Mouse (Mus musculus) embryonic fibroblast, embryonic 13.5 days (primary cell): Measurements from ENCODE around the gene Hsd17b12.

ENCODE experiments used
- CTCF ChIP-seq: IDR thresholded peaks from 2 replicates; pipeline ENCODE4 v1.5.1; 2011; ENCODE audit warnings: mild to moderate bottlenecking, control low read depth, low read length, moderate library complexity, borderline replicate concordance; ENCODE audit not compliant: insufficient read depth
- POLR2A ChIP-seq: IDR thresholded peaks from 2 replicates; pipeline ENCODE4 v1.6.1; 2011; ENCODE audit warnings: low read depth, mild to moderate bottlenecking, control low read depth, low read length, moderate library complexity

DNA sequence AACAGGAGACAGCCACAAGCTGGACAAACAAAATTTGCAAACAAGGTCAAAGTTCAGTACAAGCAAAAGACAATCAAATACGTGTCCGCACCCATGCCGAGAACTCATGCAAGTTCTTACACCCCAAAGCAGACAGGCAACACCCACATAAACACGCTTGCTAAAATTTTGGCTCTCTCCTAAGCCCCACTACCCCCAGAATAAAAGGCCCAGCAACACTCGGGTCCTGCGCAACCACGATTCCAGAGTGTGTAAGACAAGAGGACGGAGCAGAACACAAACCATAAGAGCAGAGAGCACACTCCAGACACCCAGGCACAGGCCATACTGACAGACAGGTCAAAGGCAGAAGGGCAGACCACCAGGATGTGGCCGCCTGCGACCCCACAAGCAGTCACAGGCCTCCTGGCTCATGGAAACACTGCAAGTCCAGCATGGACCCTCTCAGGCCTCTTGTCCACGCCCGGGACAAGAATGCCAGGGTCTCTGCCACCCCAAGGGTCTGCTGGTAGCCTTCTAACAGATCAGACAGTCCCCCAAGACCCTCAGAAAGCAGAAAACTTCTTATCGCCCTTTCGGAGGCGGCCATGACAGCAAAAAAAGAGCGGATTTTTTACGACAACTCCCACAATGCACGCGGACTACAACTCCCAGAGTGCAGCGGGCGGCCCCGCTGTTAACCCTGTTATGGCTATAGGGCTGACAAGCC is 20.7 kb upstream of the Hsd17b12 start:
- TF ChIP-seq POLR2A (peak; percentile 55; the same call in 1 of the 2 replicates), CTCF (no peak)
